Mouse (Mus musculus) forebrain, postnatal 0 days (tissue): Measurements from ENCODE around the gene Zrsr2. TPM values are rescaled to one million over a fixed set of nuclear protein-coding genes. Genes with fewer than 3 reads are reported as not detected.

Experiments used
- ATAC-seq: fragments of 200-750 bp; cut with Nextera tagmentation; 2 replicates; pipeline ENCODE4 v1.8.0; 2017; ENCODE audit warnings: mild to moderate bottlenecking, moderate library complexity
- DNase-seq: peaks from one replicate; pipeline ENCODE4 v3.0.0-alpha.2; 2015
- H3K27ac ChIP-seq: fragments of 300-500 bp; sonication (generic); 2 replicates; pipeline ENCODE4 v1.5.1; 2014; ENCODE audit warnings: low read depth, mild to moderate bottlenecking, antibody characterized with exemption, low read length, moderate library complexity, mixed read lengths
- H3K27me3 ChIP-seq: fragments of 300-500 bp; sonication (generic); 2 replicates; pipeline ENCODE4 v1.6.1; 2014; ENCODE audit warnings: mild to moderate bottlenecking, low read length, mixed read lengths; ENCODE audit not compliant: insufficient read depth
- H3K36me3 ChIP-seq: fragments of 300-500 bp; sonication (generic); 2 replicates; pipeline ENCODE4 v1.6.1; 2014; ENCODE audit warnings: mild to moderate bottlenecking, moderate library complexity; ENCODE audit not compliant: insufficient read depth
- H3K4me1 ChIP-seq: fragments of 300-500 bp; sonication (generic); 2 replicates; pipeline ENCODE4 v1.6.1; 2014; ENCODE audit warnings: antibody characterized with exemption; ENCODE audit not compliant: insufficient read depth
- H3K4me2 ChIP-seq: fragments of 300-500 bp; sonication (generic); 2 replicates; pipeline ENCODE4 v1.6.1; 2014; ENCODE audit warnings: low read depth, mild to moderate bottlenecking, moderate library complexity
- H3K4me3 ChIP-seq: fragments of 300-500 bp; sonication (generic); 2 replicates; pipeline ENCODE4 v1.5.1; 2014; ENCODE audit warnings: low read depth, low read length, mixed read lengths
- H3K9ac ChIP-seq: fragments of 300-500 bp; sonication (generic); 2 replicates; pipeline ENCODE4 v1.6.1; 2014; ENCODE audit warnings: mild to moderate bottlenecking
- H3K9me3 ChIP-seq: fragments of 300-500 bp; sonication (generic); 2 replicates; pipeline ENCODE4 v1.6.1; 2016; ENCODE audit warnings: low read length
- CTCF ChIP-seq: sonication (generic); IDR thresholded peaks from 2 replicates; pipeline ENCODE4 v1.5.1; 2016; ENCODE audit warnings: antibody characterized with exemption, control low read depth, low read depth
- WGBS: fragments of 180-500 bp; shearing (Covaris S2); extraction: QIAGEN DNeasy Blood & Tissue Kit; methylation state at CpG from one replicate; pipeline ENCODE4 v1.1.7; 2014; 5-methylcytosine and 5-hydroxymethylcytosine counted together
- polyA plus RNA-seq: library from polyadenylated mRNA; unstranded; fragments of >200 nt; fragmentation: Nextera tagmentation; extraction: Ambion mirVana; gene quantifications from 2 replicates; pipeline ENCODE4 v1.2.1, GENCODE M21; 2015
- total RNA-seq: library from RNA; depleted of rRNA; stranded (reverse); fragments of >200 nt; gene quantifications from 2 replicates; pipeline ENCODE4 v1.2.3, GENCODE M21; 2014; rRNA removed

Gene Zrsr2
- total and polyA plus RNA-seq, 2 experiments from 2014 or later = 18.5 to 81.3 TPM

- no peak for TF ChIP-seq CTCF
- no peaks in the 10 kb centered on the region for H3K4me1 ChIP-seq
- DNase-seq = no peak
- no peaks in the 10 kb centered on the region for H3K36me3 ChIP-seq
- H3K9ac ChIP-seq = no peak overlapping the region
- H3K9me3 ChIP-seq = no peaks in the 10 kb centered on the region
- no peak overlapping the region for H3K4me3 ChIP-seq
- H3K27me3 ChIP-seq = no peaks in the 10 kb centered on the region
- H3K27ac ChIP-seq = no peak overlapping the region
- H3K4me2 ChIP-seq = no peak overlapping the region
- WGBS = 73% methylated on average over 1 of the region's 1 CpGs
- ATAC-seq = no peak
Observed at GRCm38 (mm10) chrX:163897354-163897753, 61.1 kb downstream of the Zrsr2 start.

GRCm38 (mm10) chrX:163885539-163885981 is 72.9 kb downstream of the Zrsr2 start:
- DNase-seq (no peak), ATAC-seq (peak; percentile 58)
- Histone ChIP-seq H3K9me3 (no peaks in the 10 kb centered on the region), H3K9ac (no peak overlapping the region), H3K4me2 (no peak overlapping the region), H3K4me3 (no peak overlapping the region), H3K36me3 (no peaks in the 10 kb centered on the region), H3K4me1 (no peaks in the 10 kb centered on the region), H3K27ac (no peak overlapping the region), H3K27me3 (no peaks in the 10 kb centered on the region)
- 52% methylated on average over 4 of the region's 4 CpGs for WGBS
- TF ChIP-seq CTCF = no peak

Other genes with a start within 250 kb of the Zrsr2 start
- gene Rnf138rt1, start 197.3 kb downstream of the Zrsr2 start, total RNA-seq = 4.2 and 6.9 TPM in 2 replicates
- 4.7 and 6.1 TPM in 2 replicates for gene Rnf138rt1, start 197.3 kb downstream of the Zrsr2 start, polyA plus RNA-seq
- 96.6 and 123 TPM in 2 replicates for gene Ap1s2, start 49.6 kb downstream of the Zrsr2 start, total RNA-seq
- 111 and 135 TPM in 2 replicates for gene Ap1s2, start 49.6 kb downstream of the Zrsr2 start, polyA plus RNA-seq
- 1.7 and 2.3 TPM in 2 replicates for gene Car5b, start 69.3 kb upstream of the Zrsr2 start, total RNA-seq
- 0.60 and 0.81 TPM in 2 replicates for gene Car5b, start 69.3 kb upstream of the Zrsr2 start, polyA plus RNA-seq
- gene Siah1b, start 117.8 kb upstream of the Zrsr2 start, total RNA-seq = 11.3 and 15.4 TPM in 2 replicates
- 15.8 and 17.7 TPM in 2 replicates for gene Siah1b, start 117.8 kb upstream of the Zrsr2 start, polyA plus RNA-seq
- not detected in 2 replicates for gene Cltrn, start 130.2 kb upstream of the Zrsr2 start, total RNA-seq
- gene Cltrn, start 130.2 kb upstream of the Zrsr2 start, polyA plus RNA-seq = 0.16 and 0.29 TPM in 2 replicates
- 0.31 and 0.48 TPM in 2 replicates for gene Ace2, start 180.7 kb upstream of the Zrsr2 start, total RNA-seq
- gene Ace2, start 180.7 kb upstream of the Zrsr2 start, polyA plus RNA-seq = 0.45 and 0.67 TPM in 2 replicates